Mouse (Mus musculus): ENCODE measurements around the gene Gm11172. TPM values are rescaled to one million over a fixed set of nuclear protein-coding genes. Genes with fewer than 3 reads are reported as not detected.

The Gm11172 gene
- polyA plus RNA-seq (2017; shearing (Covaris generic)), result not detected

GRCm38 (mm10) chr16:10812865-10813371, at the start of gene Gm11172:
Gene Gm11172, plus strand, starts transcription at chr16:10812915.

GRCm38 (mm10) chr16:10785371-10786231, 27.1 kb upstream of the Gm11172 start, which contains the start of gene Socs1:
Gene Socs1, minus strand, starts transcription at chr16:10785536.

GRCm38 (mm10) chr16:10788271-10788670, 24.4 kb upstream of the Gm11172 start, which contains the start of gene Tnp2:
Gene Tnp2, minus strand, starts transcription at chr16:10788660.

GRCm38 (mm10) chr16:10790702-10791101, 22.0 kb upstream of the Gm11172 start, which contains the start of gene Prm3:
Gene Prm3, minus strand, starts transcription at chr16:10790914.

GRCm38 (mm10) chr16:10796034-10796433, 16.7 kb upstream of the Gm11172 start, which contains the start of gene Prm2:
Gene Prm2, minus strand, starts transcription at chr16:10796134.

GRCm38 (mm10) chr16:10805789-10806527, 6.8 kb upstream of the Gm11172 start, which contains the start of gene Prm1:
Gene Prm1, minus strand, starts transcription at chr16:10805839.

GRCm38 (mm10) chr16:10834911-10835587, 22.3 kb downstream of the Gm11172 start, which contains the start of gene Rmi2:
Gene Rmi2, plus strand, starts transcription at chr16:10835059.

Other genes with a start within 250 kb of the Gm11172 start
- 31.4 TPM for gene Socs1, start 27.4 kb upstream of the Gm11172 start, polyA plus RNA-seq (2017; shearing (Covaris generic))
- not detected for gene Tnp2, start 24.3 kb upstream of the Gm11172 start, polyA plus RNA-seq (2017; shearing (Covaris generic))
- not detected for gene Prm3, start 22.0 kb upstream of the Gm11172 start, polyA plus RNA-seq (2017; shearing (Covaris generic))
- not detected for gene Prm2, start 16.8 kb upstream of the Gm11172 start, polyA plus RNA-seq (2017; shearing (Covaris generic))
- not detected for gene Prm1, start 7.1 kb upstream of the Gm11172 start, polyA plus RNA-seq (2017; shearing (Covaris generic))
- 2.5 TPM for gene Rmi2, start 22.1 kb downstream of the Gm11172 start, polyA plus RNA-seq (2017; shearing (Covaris generic))
- gene Snn, start 248.0 kb downstream of the Gm11172 start, polyA plus RNA-seq (2017; shearing (Covaris generic)), result 2.5 TPM

All from naive thymus-derived CD4-positive, alpha-beta T cell, adult 5 months (primary cell).